8 mouse cellular contexts compared by ENCODE assay signal in genomic region chr13:101692239-101692784, GRCm38 (mm10).
A peak's percentile ranks its signal among the peaks of the same experiment; 100 is the strongest.
DNase-seq lines count a peak whose midpoint lies in the region; ATAC-seq and TF ChIP-seq lines count a peak whose summit lies in the region.

No protein-coding gene starts in this region.

- H3K27ac ChIP-seq in hindbrain, embryonic 12.5 days: peak overlapping the region; percentile 70
- H3K27ac ChIP-seq in lung, postnatal 0 days (ENCODE audit: low read length): no peak overlapping the region; the same call in 1 of the 2 replicates
- H3K27ac ChIP-seq in small intestine, adult 2 months (ENCODE audit: insufficient read depth, low read depth, low read length): no peak overlapping the region

- H3K9ac ChIP-seq in hindbrain, embryonic 12.5 days: peak overlapping the region; percentile 50
- no peak overlapping the region for H3K9ac ChIP-seq in lung, postnatal 0 days (replicated peaks; ENCODE audit: low read depth)

- ATAC-seq in G1E (ENCODE audit: extremely low read depth, insufficient number of reproducible peaks, low FRiP score, poor library complexity, severe bottlenecking): peak; percentile 59
- peak; percentile 58 for ATAC-seq in erythroblast, adult 5-6 weeks (replicated peaks; ENCODE audit: low FRiP score, poor library complexity, severe bottlenecking)
- ATAC-seq in hindbrain, embryonic 12.5 days (ENCODE audit: low FRiP score): peak; percentile 72
- peak; percentile 66 for ATAC-seq in lung, postnatal 0 days

- no peak for TF ChIP-seq CTCF in G1E (IDR thresholded peaks at IDR 0.05; ENCODE audit: low read depth, low read length)
- no peak for TF ChIP-seq CTCF in lung, postnatal 0 days (IDR thresholded peaks at IDR 0.05)
- TF ChIP-seq CTCF in small intestine, adult 2 months (IDR thresholded peaks at IDR 0.05; ENCODE audit: extremely low read depth, insufficient read length, insufficient replicate concordance, low read depth, low read length): no peak

- TF ChIP-seq EP300 in lung, postnatal 0 days (IDR thresholded peaks at IDR 0.05): no peak

- peak overlapping the region; percentile 68 for H3K4me3 ChIP-seq in G1E (ENCODE audit: low read depth, low read length)
- H3K4me3 ChIP-seq in hindbrain, embryonic 12.5 days: peak overlapping the region; percentile 54
- 0 out of 2 replicates have a peak overlapping the region, but pooled peaks have one; percentile 3 for H3K4me3 ChIP-seq in lung, postnatal 0 days (ENCODE audit: low read depth, low read length)
- 0 out of 2 replicates have a peak overlapping the region, but pooled peaks have one; percentile 4 for H3K4me3 ChIP-seq in small intestine, adult 2 months (ENCODE audit: low read depth, low read length)

- peaks cover 56% of the 10 kb centered on the region for H3K4me1 ChIP-seq in G1E (ENCODE audit: insufficient read depth, low read depth, low read length)
- H3K4me1 ChIP-seq in hindbrain, embryonic 12.5 days: peaks cover 41% of the 10 kb centered on the region
- H3K4me1 ChIP-seq in lung, postnatal 0 days (ENCODE audit: insufficient read depth, low read depth, low read length): peaks cover 8% of the 10 kb centered on the region; the same call in 1 of the 2 replicates
- H3K4me1 ChIP-seq in small intestine, adult 2 months (ENCODE audit: control insufficient read depth, insufficient read depth, insufficient read length, low read length): peaks cover 11% of the 10 kb centered on the region; the same call in 1 of the 2 replicates

- no peaks in the 10 kb centered on the region for H3K27me3 ChIP-seq in G1E (ENCODE audit: insufficient read depth, low read length)
- H3K27me3 ChIP-seq in hindbrain, embryonic 12.5 days: no peaks in the 10 kb centered on the region
- no peaks in the 10 kb centered on the region for H3K27me3 ChIP-seq in lung, postnatal 0 days (replicated peaks; ENCODE audit: insufficient read depth, low read length)
- H3K27me3 ChIP-seq in small intestine, adult 2 months (ENCODE audit: control insufficient read depth, insufficient read depth, low read length): no peaks in the 10 kb centered on the region

- 25% methylated on average over 17 of the region's 17 CpGs for WGBS in hindbrain, embryonic 12.5 days
- 48% methylated on average over 17 of the region's 17 CpGs for WGBS in lung, postnatal 0 days
- WGBS in small intestine, adult 2 months: 76% methylated on average over 17 of the region's 17 CpGs

- peaks cover 43% of the 10 kb centered on the region for H3K36me3 ChIP-seq in G1E (replicated peaks)
- H3K36me3 ChIP-seq in hindbrain, embryonic 12.5 days: peaks cover 11% of the 10 kb centered on the region
- peaks cover 18% of the 10 kb centered on the region; the same call in 1 of the 2 replicates for H3K36me3 ChIP-seq in lung, postnatal 0 days (ENCODE audit: insufficient read depth, low read length)
- H3K36me3 ChIP-seq in small intestine, adult 2 months (ENCODE audit: control insufficient read depth, insufficient read depth, low read length): peaks cover 28% of the 10 kb centered on the region

- H3K4me2 ChIP-seq in hindbrain, embryonic 12.5 days (replicated peaks): peak overlapping the region; percentile 95
- H3K4me2 ChIP-seq in lung, postnatal 0 days (replicated peaks; ENCODE audit: low read depth, low read length): peak overlapping the region; percentile 36

- no peaks in the 10 kb centered on the region for H3K9me3 ChIP-seq in G1E (replicated peaks)
- no peaks in the 10 kb centered on the region for H3K9me3 ChIP-seq in hindbrain, embryonic 12.5 days (replicated peaks)
- no peaks in the 10 kb centered on the region for H3K9me3 ChIP-seq in lung, postnatal 0 days (ENCODE audit: low read length)

- peak; percentile 44 for DNase-seq in G1E (ENCODE audit: low spot score)
- peak; percentile 97 for DNase-seq in brain, adult 2 months (ENCODE audit: low read depth, low spot score)
- peak; percentile 44 to 70 for DNase-seq in layer of hippocampus, postnatal 10 days (ENCODE audit: low spot score in 2 of 2)
- peak; percentile 59 for DNase-seq in lung, postnatal 0 days (ENCODE audit: low spot score)
- DNase-seq in testis, postnatal 10 days (ENCODE audit: low spot score): no peak

- no peak for TF ChIP-seq POLR2A in small intestine, adult 2 months (IDR thresholded peaks at IDR 0.05; ENCODE audit: low read depth, low read length)

Comparison
In these comparisons a context has a peak if more than half of its experiments do, and no peak if none do; other contexts are left out.
1. H3K4me3 ChIP-seq: peak in every context shown above with its lines; median percentile 68 in G1E; 54 in hindbrain, embryonic 12.5 days; 4 in small intestine, adult 2 months; 3 in lung, postnatal 0 days.